Mouse (Mus musculus) thymus, postnatal 36 days (tissue): ENCODE data around the gene Slc9a4.
"Not testable (repeated sequence)": the region's sequence is repeated elsewhere in the genome, so short reads cannot be mapped to it uniquely, and the experiment has no call there.

Source experiments
- DNase-seq, 2 experiments: peaks; one replicate each; pipeline ENCODE4 v3.0.0; 2022; ENCODE audit warnings: mixed read lengths in 2 of 2

Slc9a4 gene

GRCm38 (mm10) chr1:40650803-40651497 is 71.1 kb downstream of the Slc9a4 start:
- DNase-seq, result no peak

GRCm38 (mm10) chr1:40657035-40657434 is 77.2 kb downstream of the Slc9a4 start:
- no peak for DNase-seq

DNA sequence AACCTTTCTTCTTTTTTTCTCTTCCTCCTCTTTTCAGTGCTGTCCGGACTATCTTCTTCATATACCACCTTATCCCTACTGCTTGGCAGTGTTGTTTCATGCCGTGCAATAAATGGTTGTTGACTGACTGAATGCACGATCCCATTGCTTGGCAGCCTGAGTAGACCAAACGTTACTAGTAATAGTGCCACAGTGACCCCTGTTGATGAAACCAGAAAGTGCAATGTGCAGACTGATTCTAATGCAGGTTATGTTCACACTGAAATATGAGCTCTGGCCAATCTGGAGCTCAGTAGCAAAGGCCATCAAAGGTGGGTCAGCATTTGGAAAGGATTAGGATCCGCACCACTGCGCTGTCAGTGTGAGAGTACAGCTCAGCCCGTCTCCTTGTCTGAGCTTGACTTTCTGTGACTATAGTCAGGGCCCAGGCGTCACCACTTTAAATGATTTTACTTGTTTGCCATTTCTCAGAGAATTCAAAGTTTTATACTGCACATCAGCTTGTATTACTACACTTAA is 78.2 kb downstream of the Slc9a4 start:
- DNase-seq, result peak; percentile 12 to 46

DNA sequence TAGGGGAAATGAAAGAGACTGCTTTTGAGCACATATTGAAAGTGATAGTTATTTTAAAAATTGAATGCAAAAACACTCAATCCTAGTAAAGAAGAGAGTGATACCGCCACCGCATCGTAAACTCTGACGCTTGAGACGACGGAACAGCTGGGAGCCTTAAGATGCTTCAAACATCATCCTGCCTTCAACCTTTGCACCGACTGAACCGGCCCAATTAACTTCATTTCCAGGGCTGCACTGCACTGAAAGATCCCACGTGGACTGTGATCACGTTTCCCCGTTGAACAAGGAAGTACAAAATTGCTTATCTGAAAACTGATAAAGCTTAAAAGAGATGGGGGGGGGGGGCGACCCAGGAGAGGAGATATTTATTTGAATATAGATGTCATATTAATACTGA is 79.1 kb downstream of the Slc9a4 start:
- DNase-seq, result no peak

DNA sequence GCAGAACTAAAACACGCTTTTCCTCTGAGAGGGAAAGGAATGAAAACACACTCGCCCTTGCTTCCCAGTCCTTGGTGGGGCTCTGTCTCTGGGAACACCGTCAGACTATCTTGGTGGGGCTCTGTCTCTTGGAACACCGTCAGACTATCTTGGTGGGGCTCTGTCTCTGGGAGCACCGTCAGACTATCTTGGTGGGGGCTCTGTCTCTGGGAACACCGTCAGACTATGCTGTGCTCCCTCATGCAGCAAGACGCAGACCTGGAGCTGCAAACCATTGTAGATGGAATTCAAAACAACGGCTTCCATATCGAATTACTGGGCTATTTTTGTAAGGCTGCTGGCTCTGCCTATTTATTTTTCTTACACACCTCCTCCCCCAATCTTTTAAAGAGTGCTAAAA is 79.6 kb downstream of the Slc9a4 start:
- DNase-seq, result no peak

GRCm38 (mm10) chr1:40660838-40661237 is 81.0 kb downstream of the Slc9a4 start:
- no peak for DNase-seq

GRCm38 (mm10) chr1:40665401-40666370 is 85.8 kb downstream of the Slc9a4 start:
- no peak for DNase-seq

GRCm38 (mm10) chr1:40667442-40667841 is 87.6 kb downstream of the Slc9a4 start:
- DNase-seq, result not testable (repeated sequence)

GRCm38 (mm10) chr1:40670025-40670424 is 90.1 kb downstream of the Slc9a4 start:
- DNase-seq, result no peak

- no peak for DNase-seq
Measured at GRCm38 (mm10) chr1:40671490-40671889, 91.6 kb downstream of the Slc9a4 start.

- DNase-seq, result no peak
Measured at GRCm38 (mm10) chr1:40677306-40677705, 97.4 kb downstream of the Slc9a4 start.
